Mouse (Mus musculus): ENCODE measurements at regions not wholly inside any gene's neighbourhood (a gene's known extent, or its start where the extent isn't known, plus 50 kb on each side); places are given as distances from the start of the nearest gene placed in this dataset.

GRCm38 (mm10) chr6:7494299-7494698 is 60.4 kb upstream of the Tac1 start:
- TF ChIP-seq CTCF (IDR thresholded peaks at IDR 0.05; ENCODE audit: low read depth, low read length) = no peak
- TF ChIP-seq GATA1 (IDR thresholded peaks at IDR 0.05; ENCODE audit: borderline replicate concordance, low read length) = no peak
- TF ChIP-seq POLR2AphosphoS5 (IDR thresholded peaks at IDR 0.05; ENCODE audit: insufficient replicate concordance, low read depth, low read length) = no peak
- TF ChIP-seq GATA2 (IDR thresholded peaks at IDR 0.05; ENCODE audit: borderline replicate concordance, low read depth, low read length) = no peak
